In the genomic region with DNA sequence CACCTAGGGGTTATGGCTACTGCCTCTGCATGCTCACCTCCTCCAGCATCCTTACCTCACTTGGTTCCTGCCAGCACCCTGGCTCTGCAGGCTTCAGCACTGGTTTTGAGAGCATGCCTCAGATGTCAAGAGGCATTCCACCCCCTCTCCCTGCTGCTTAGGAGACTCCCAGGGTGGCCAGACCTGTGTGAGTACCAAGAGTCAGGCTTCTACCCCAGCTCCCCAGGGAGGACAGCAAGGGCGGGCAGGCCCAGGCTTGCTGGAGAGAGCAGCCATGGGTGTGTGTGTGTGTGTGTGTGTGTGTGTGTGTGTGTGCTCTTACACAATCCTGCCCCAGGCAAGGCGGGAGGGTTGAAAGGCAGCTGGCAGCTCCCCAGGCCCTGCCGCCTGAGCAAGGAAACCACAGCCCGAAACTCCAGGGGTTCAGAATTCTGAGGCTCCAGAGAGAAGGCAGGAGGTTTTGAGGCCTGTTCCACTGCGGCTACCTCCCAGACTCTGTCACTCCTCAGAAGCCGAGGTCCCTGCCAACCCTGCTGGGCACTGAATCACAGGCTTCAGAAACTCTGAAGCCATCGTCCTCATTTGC, we compare ENCODE assay signal across 8 mouse cellular contexts. TPM values are rescaled to one million over a fixed set of nuclear protein-coding genes. Genes with fewer than 3 reads are reported as not detected.
DNase-seq lines count a peak whose midpoint lies in the region; ATAC-seq and TF ChIP-seq lines count a peak whose summit lies in the region.

No protein-coding gene starts in this region.

- no peak overlapping the region for H3K4me2 ChIP-seq in liver, embryonic 13.5 days
- H3K4me2 ChIP-seq in stomach, embryonic 14.5 days (replicated peaks; ENCODE audit: low read depth, low read length): no peak overlapping the region

- H3K4me3 ChIP-seq in embryonic fibroblast, embryonic 13.5 days (ENCODE audit: insufficient read depth, low read length): no peak overlapping the region
- H3K4me3 ChIP-seq in hindbrain, embryonic 10.5 days: no peak overlapping the region
- H3K4me3 ChIP-seq in liver, embryonic 13.5 days (replicated peaks): no peak overlapping the region
- H3K4me3 ChIP-seq in stomach, embryonic 14.5 days (ENCODE audit: low read depth, low read length): no peak overlapping the region

- peaks cover under 1% of the 10 kb centered on the region; the same call in 1 of the 2 replicates for H3K36me3 ChIP-seq in hindbrain, embryonic 10.5 days
- H3K36me3 ChIP-seq in liver, embryonic 13.5 days: no peaks in the 10 kb centered on the region
- H3K36me3 ChIP-seq in stomach, embryonic 14.5 days (ENCODE audit: control insufficient read depth, insufficient read depth, low read length): no peaks in the 10 kb centered on the region

- no peak for TF ChIP-seq CTCF in embryonic fibroblast, embryonic 13.5 days (IDR thresholded peaks at IDR 0.05; ENCODE audit: borderline replicate concordance, insufficient read depth, low read length)

- H3K27me3 ChIP-seq in hindbrain, embryonic 10.5 days (ENCODE audit: insufficient read depth, poor library complexity, severe bottlenecking): no peaks in the 10 kb centered on the region
- no peaks in the 10 kb centered on the region for H3K27me3 ChIP-seq in liver, embryonic 13.5 days
- H3K27me3 ChIP-seq in stomach, embryonic 14.5 days (ENCODE audit: control insufficient read depth, insufficient read depth, low read length): no peaks in the 10 kb centered on the region

- H3K27ac ChIP-seq in embryonic fibroblast, embryonic 13.5 days (ENCODE audit: insufficient read depth, low read length): peak overlapping the region; percentile 82
- H3K27ac ChIP-seq in hindbrain, embryonic 10.5 days: peak overlapping the region; percentile 80
- H3K27ac ChIP-seq in liver, embryonic 13.5 days: peak overlapping the region; percentile 8; the same call in 1 of the 2 replicates
- H3K27ac ChIP-seq in stomach, embryonic 14.5 days (ENCODE audit: low read length): peak overlapping the region; percentile 63

- TF ChIP-seq POLR2A in embryonic fibroblast, embryonic 13.5 days (IDR thresholded peaks at IDR 0.05; ENCODE audit: low read depth, low read length): peak; percentile 38

- H3K9ac ChIP-seq in liver, embryonic 13.5 days: peak overlapping the region; percentile 40
- no peak overlapping the region; the same call in 1 of the 2 replicates for H3K9ac ChIP-seq in stomach, embryonic 14.5 days (replicated peaks; ENCODE audit: low read depth, low read length)

- H3K9me3 ChIP-seq in hindbrain, embryonic 10.5 days: no peaks in the 10 kb centered on the region
- H3K9me3 ChIP-seq in liver, embryonic 13.5 days (replicated peaks): no peaks in the 10 kb centered on the region
- no peaks in the 10 kb centered on the region for H3K9me3 ChIP-seq in stomach, embryonic 14.5 days (ENCODE audit: control insufficient read depth, low read depth, low read length)

- 47% methylated on average over 7 of the region's 7 CpGs for WGBS in hindbrain, embryonic 10.5 days
- 76% methylated on average over 6 of the region's 7 CpGs for WGBS in liver, embryonic 13.5 days (ENCODE audit: insufficient replicate concordance)
- WGBS in stomach, embryonic 14.5 days: 55% methylated on average over 7 of the region's 7 CpGs

- H3K4me1 ChIP-seq in embryonic fibroblast, embryonic 13.5 days (ENCODE audit: control insufficient read depth, insufficient read depth, low read length): no peaks in the 10 kb centered on the region; the same call in 1 of the 2 replicates
- H3K4me1 ChIP-seq in hindbrain, embryonic 10.5 days (replicated peaks): peaks cover 39% of the 10 kb centered on the region
- peaks cover 44% of the 10 kb centered on the region for H3K4me1 ChIP-seq in liver, embryonic 13.5 days (replicated peaks)
- H3K4me1 ChIP-seq in stomach, embryonic 14.5 days (ENCODE audit: control insufficient read depth, insufficient read depth, low read length): peaks cover 18% of the 10 kb centered on the region; the same call in 1 of the 2 replicates

- ATAC-seq in liver, embryonic 13.5 days (ENCODE audit: low read depth): no peak
- no peak for ATAC-seq in stomach, embryonic 14.5 days (ENCODE audit: insufficient number of reproducible peaks, insufficient read depth, low FRiP score, low read depth)

- DNase-seq in urinary bladder, adult 18-20 months (ENCODE audit: low spot score in 2 of 2): peak; percentile 55 to 81
- no peak for DNase-seq in urinary bladder, postnatal 10 days (ENCODE audit: low spot score)
- no peak for DNase-seq in hindbrain, embryonic 10.5 days (ENCODE audit: low spot score)
- DNase-seq in liver, embryonic 13.5 days: no peak
- DNase-seq in left cerebral cortex, adult 8-10 months (ENCODE audit: low spot score in 2 of 2): no peak
- no peak for DNase-seq in spleen, adult 18-20 months

RNA-seq across cellular contexts. Expression of a gene that starts 4.1 kb away (rescaled TPM):
- polyA plus RNA-seq in embryonic fibroblast, embryonic 13.5 days (2011; ENCODE audit: insufficient read length, low read depth, missing spikeins): 1,524 and 1,625 TPM in 2 replicates
- polyA plus RNA-seq in hindbrain, embryonic 10.5 days (2016; fragmentation: Nextera tagmentation; extraction: Ambion mirVana): 2,611 and 3,050 TPM in 2 replicates
- polyA plus RNA-seq in liver, embryonic 13.5 days (2015; fragmentation: Nextera tagmentation; extraction: Ambion mirVana): 1,483 and 1,688 TPM in 2 replicates
- 2,677 and 2,766 TPM in 2 replicates for polyA plus RNA-seq in stomach, embryonic 14.5 days (2014; fragmentation: Nextera tagmentation; extraction: Ambion mirVana)
- 100 to 1,000 TPM; 407 to 432 (median 416) TPM for total RNA-seq in left cerebral cortex, adult 8-10 months (2022)

Comparison
In these comparisons a context has a peak if more than half of its experiments do, and no peak if none do; other contexts are left out.
1. DNase-seq: peak in urinary bladder, adult 18-20 months (2 of 2); none in urinary bladder, postnatal 10 days (single experiment), hindbrain, embryonic 10.5 days (single experiment), liver, embryonic 13.5 days (single experiment), left cerebral cortex, adult 8-10 months (0 of 2) and spleen, adult 18-20 months (0 of 2).
2. H3K27ac ChIP-seq: peak in every context shown above with its lines; median percentile 82 in embryonic fibroblast, embryonic 13.5 days; 80 in hindbrain, embryonic 10.5 days; 63 in stomach, embryonic 14.5 days; 8 in liver, embryonic 13.5 days.